Mouse (Mus musculus): ENCODE results near the gene Dock10. TPM values are rescaled to one million over a fixed set of nuclear protein-coding genes. Genes with fewer than 3 reads are reported as not detected.

Dock10 gene
- polyA plus RNA-seq, 1 experiment: 0.04 TPM

- Histone ChIP-seq H3K79me2 (ENCODE audit: control insufficient read depth, insufficient read depth) (no peaks in the 10 kb centered on the region), H3K36me3 (ENCODE audit: control insufficient read depth, insufficient read depth) (no peaks in the 10 kb centered on the region), H3K27me3 (ENCODE audit: control insufficient read depth, insufficient read depth, insufficient read length) (no peaks in the 10 kb centered on the region), H3K4me2 (ENCODE audit: low read depth) (no peak overlapping the region), H3K4me3 (no peak overlapping the region), H3ac (ENCODE audit: control insufficient read depth, insufficient read length) (no peak overlapping the region)
- TF ChIP-seq MYOG (IDR thresholded peaks at IDR 0.05; ENCODE audit: control insufficient read depth in 1 of 3, insufficient read depth in 1 of 3, insufficient read length in 2 of 3, low read depth in 2 of 3): no peak
- TF ChIP-seq POLR2A (IDR thresholded peaks at IDR 0.05; ENCODE audit: insufficient read length, low read depth): no peak
- no peak for TF ChIP-seq REST (IDR thresholded peaks at IDR 0.05; ENCODE audit: insufficient read depth, insufficient read length)
- no peak for TF ChIP-seq TCF12 (IDR thresholded peaks at IDR 0.05; ENCODE audit: insufficient read depth, poor library complexity, severe bottlenecking)
- no peak for TF ChIP-seq USF1 (IDR thresholded peaks at IDR 0.05; ENCODE audit: low read depth)
- TF ChIP-seq CEBPB (IDR thresholded peaks at IDR 0.05; ENCODE audit: insufficient read depth, poor library complexity, severe bottlenecking): no peak
- TF ChIP-seq TCF3 (IDR thresholded peaks at IDR 0.05; ENCODE audit: insufficient read length, low read depth): no peak
- TF ChIP-seq MAX (IDR thresholded peaks at IDR 0.05; ENCODE audit: low read depth): no peak
- TF ChIP-seq E2F4 (IDR thresholded peaks at IDR 0.05; ENCODE audit: insufficient read depth): no peak
- TF ChIP-seq MYOD1 (IDR thresholded peaks at IDR 0.05; ENCODE audit: control insufficient read depth in 1 of 3, insufficient read length in 2 of 3, low read depth in 2 of 3): no peak
- TF ChIP-seq SRF (IDR thresholded peaks at IDR 0.05; ENCODE audit: control insufficient read depth, insufficient read length, low read depth): no peak
Measured at GRCm38 (mm10) chr1:80703279-80703678, 55.0 kb downstream of the Dock10 start.

DNA sequence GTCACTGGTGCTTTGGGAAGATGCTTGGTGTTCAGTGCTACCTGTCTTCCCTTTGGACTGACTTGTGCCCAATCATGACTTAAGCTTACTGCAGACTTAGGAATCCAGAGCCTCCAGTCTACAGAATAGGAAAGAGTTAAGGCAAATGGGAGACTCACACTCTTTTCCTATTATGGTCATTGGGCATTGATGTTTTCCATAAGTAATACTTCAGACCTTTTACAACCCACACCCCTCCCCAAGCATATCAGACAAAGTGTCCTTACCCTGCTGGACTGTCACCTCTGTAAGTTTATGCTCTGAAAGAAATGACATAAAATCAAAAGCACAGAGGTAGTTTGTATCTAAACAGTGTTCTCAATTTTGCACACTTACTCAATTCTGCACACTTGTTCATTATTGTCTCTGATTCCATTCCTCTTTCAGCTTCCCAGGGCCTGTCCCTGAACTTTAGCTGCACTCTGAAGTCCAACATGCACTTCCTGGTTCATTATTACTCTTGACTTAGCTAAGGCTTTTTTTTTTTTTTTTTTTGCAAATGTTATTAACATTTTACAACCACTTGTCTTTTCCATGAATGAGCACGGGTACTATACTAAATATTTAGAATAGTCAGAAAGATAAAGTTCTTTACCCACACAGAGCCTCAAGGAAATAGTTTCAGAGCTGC is 82.2 kb downstream of the Dock10 start:
- no peak overlapping the region for H3ac ChIP-seq (ENCODE audit: control insufficient read depth, insufficient read length)
- TF ChIP-seq MAX (IDR thresholded peaks at IDR 0.05; ENCODE audit: low read depth) (no peak), MYOD1 (IDR thresholded peaks at IDR 0.05; ENCODE audit: control insufficient read depth in 1 of 3, insufficient read length in 2 of 3, low read depth in 2 of 3) (no peak), USF1 (IDR thresholded peaks at IDR 0.05; ENCODE audit: low read depth) (no peak), MYOG (IDR thresholded peaks at IDR 0.05; ENCODE audit: control insufficient read depth in 1 of 3, insufficient read depth in 1 of 3, insufficient read length in 2 of 3, low read depth in 2 of 3) (no peak), POLR2AphosphoS2 (IDR thresholded peaks at IDR 0.05; ENCODE audit: insufficient read length, low read depth) (no peak), REST (IDR thresholded peaks at IDR 0.05; ENCODE audit: insufficient read depth, insufficient read length) (no peak), TCF12 (IDR thresholded peaks at IDR 0.05; ENCODE audit: insufficient read depth, poor library complexity, severe bottlenecking) (no peak), CEBPB (IDR thresholded peaks at IDR 0.05; ENCODE audit: insufficient read depth, poor library complexity, severe bottlenecking) (no peak)
- H3K36me3 ChIP-seq (ENCODE audit: control insufficient read depth, insufficient read depth): no peaks in the 10 kb centered on the region
- H3K4me2 ChIP-seq (ENCODE audit: low read depth): no peak overlapping the region
- H3K79me2 ChIP-seq (ENCODE audit: control insufficient read depth, insufficient read depth): no peaks in the 10 kb centered on the region
- no peak overlapping the region for H3K4me3 ChIP-seq
- no peaks in the 10 kb centered on the region for H3K27me3 ChIP-seq (ENCODE audit: control insufficient read depth, insufficient read depth, insufficient read length)

DNA sequence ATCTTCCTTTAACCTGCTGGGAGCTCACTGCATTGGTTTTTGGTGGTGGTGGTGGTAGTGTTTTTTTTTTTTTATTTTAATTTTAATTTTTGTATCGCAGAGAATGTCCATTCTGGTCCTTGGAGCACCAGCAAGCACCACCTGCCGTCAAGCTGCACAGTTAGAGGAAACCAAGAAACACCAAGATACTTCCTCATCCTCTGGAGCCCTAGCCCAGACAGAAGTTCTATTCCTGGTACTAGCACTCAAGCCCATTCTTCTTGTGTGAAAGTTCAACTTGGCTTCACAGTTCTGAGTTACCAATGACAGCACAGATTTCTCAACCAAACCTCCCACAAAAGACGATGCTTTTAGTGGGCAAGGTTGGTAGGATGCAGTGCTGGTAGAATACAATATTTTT is 86.6 kb downstream of the Dock10 start:
- TF ChIP-seq E2F4 (IDR thresholded peaks at IDR 0.05; ENCODE audit: insufficient read depth): no peak
- no peaks in the 10 kb centered on the region for H3K79me2 ChIP-seq (ENCODE audit: control insufficient read depth, insufficient read depth)
- no peak overlapping the region for H3K4me3 ChIP-seq
- no peak overlapping the region for H3K4me2 ChIP-seq (ENCODE audit: low read depth)
- no peaks in the 10 kb centered on the region for H3K36me3 ChIP-seq (ENCODE audit: control insufficient read depth, insufficient read depth)
- H3ac ChIP-seq (ENCODE audit: control insufficient read depth, insufficient read length): no peak overlapping the region
- no peaks in the 10 kb centered on the region for H3K27me3 ChIP-seq (ENCODE audit: control insufficient read depth, insufficient read depth, insufficient read length)

DNA sequence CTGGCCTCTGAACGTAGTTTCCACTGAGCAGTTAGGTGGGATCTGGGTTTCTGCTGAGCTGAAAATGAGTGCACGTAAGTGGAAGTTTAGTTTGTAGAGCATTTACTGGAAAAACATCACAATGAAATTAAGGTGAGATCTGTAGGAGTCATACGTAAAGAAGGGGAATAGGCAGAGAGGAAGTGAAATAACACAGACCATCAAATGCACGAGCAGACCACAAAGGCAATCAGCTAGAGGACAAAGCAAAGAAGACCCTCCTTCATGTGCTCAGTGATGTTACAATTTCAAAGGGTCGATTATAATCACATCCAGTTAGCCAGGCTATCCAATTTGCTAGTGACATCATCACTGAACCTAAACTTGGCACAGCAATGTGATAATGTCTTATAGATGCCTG is 87.3 kb downstream of the Dock10 start:
- no peak overlapping the region for H3K4me2 ChIP-seq (ENCODE audit: low read depth)
- TF ChIP-seq MAX (IDR thresholded peaks at IDR 0.05; ENCODE audit: low read depth) (no peak), POLR2A (IDR thresholded peaks at IDR 0.05; ENCODE audit: insufficient read length, low read depth) (no peak), TCF12 (IDR thresholded peaks at IDR 0.05; ENCODE audit: insufficient read depth, poor library complexity, severe bottlenecking) (no peak), E2F4 (IDR thresholded peaks at IDR 0.05; ENCODE audit: insufficient read depth) (no peak), POLR2AphosphoS2 (IDR thresholded peaks at IDR 0.05; ENCODE audit: insufficient read length, low read depth) (no peak), REST (IDR thresholded peaks at IDR 0.05; ENCODE audit: insufficient read depth, insufficient read length) (no peak), MYOD1 (IDR thresholded peaks at IDR 0.05; ENCODE audit: control insufficient read depth in 1 of 3, insufficient read length in 2 of 3, low read depth in 2 of 3) (no peak), MYOG (IDR thresholded peaks at IDR 0.05; ENCODE audit: control insufficient read depth in 1 of 3, insufficient read depth in 1 of 3, insufficient read length in 2 of 3, low read depth in 2 of 3) (no peak), CEBPB (IDR thresholded peaks at IDR 0.05; ENCODE audit: insufficient read depth, poor library complexity, severe bottlenecking) (no peak), TCF3 (IDR thresholded peaks at IDR 0.05; ENCODE audit: insufficient read length, low read depth) (no peak), SRF (IDR thresholded peaks at IDR 0.05; ENCODE audit: control insufficient read depth, insufficient read length, low read depth) (no peak), USF1 (IDR thresholded peaks at IDR 0.05; ENCODE audit: low read depth) (no peak)

GRCm38 (mm10) chr1:80670387-80670786 is 87.9 kb downstream of the Dock10 start:
- no peaks in the 10 kb centered on the region for H3K27me3 ChIP-seq (ENCODE audit: control insufficient read depth, insufficient read depth, insufficient read length)
- H3K4me3 ChIP-seq: no peak overlapping the region

More for the DNA sequence above, 87.3 kb downstream of the Dock10 start:
- no peak overlapping the region for H3ac ChIP-seq (ENCODE audit: control insufficient read depth, insufficient read length)
- no peaks in the 10 kb centered on the region for H3K27me3 ChIP-seq (ENCODE audit: control insufficient read depth, insufficient read depth, insufficient read length)
- no peaks in the 10 kb centered on the region for H3K79me2 ChIP-seq (ENCODE audit: control insufficient read depth, insufficient read depth)
- H3K36me3 ChIP-seq (ENCODE audit: control insufficient read depth, insufficient read depth): no peaks in the 10 kb centered on the region
- no peak overlapping the region for H3K4me3 ChIP-seq

More at GRCm38 (mm10) chr1:80670387-80670786, 87.9 kb downstream of the Dock10 start:
- Histone ChIP-seq H3K36me3 (ENCODE audit: control insufficient read depth, insufficient read depth) (no peaks in the 10 kb centered on the region), H3ac (ENCODE audit: control insufficient read depth, insufficient read length) (no peak overlapping the region), H3K79me2 (ENCODE audit: control insufficient read depth, insufficient read depth) (no peaks in the 10 kb centered on the region), H3K4me2 (ENCODE audit: low read depth) (no peak overlapping the region)
- TF ChIP-seq MYOG (IDR thresholded peaks at IDR 0.05; ENCODE audit: control insufficient read depth in 1 of 3, insufficient read depth in 1 of 3, insufficient read length in 2 of 3, low read depth in 2 of 3) (no peak), USF1 (IDR thresholded peaks at IDR 0.05; ENCODE audit: low read depth) (no peak), TCF3 (IDR thresholded peaks at IDR 0.05; ENCODE audit: insufficient read length, low read depth) (no peak), REST (IDR thresholded peaks at IDR 0.05; ENCODE audit: insufficient read depth, insufficient read length) (no peak), POLR2A (IDR thresholded peaks at IDR 0.05; ENCODE audit: insufficient read length, low read depth) (no peak), POLR2AphosphoS2 (IDR thresholded peaks at IDR 0.05; ENCODE audit: insufficient read length, low read depth) (no peak), MAX (IDR thresholded peaks at IDR 0.05; ENCODE audit: low read depth) (no peak), E2F4 (IDR thresholded peaks at IDR 0.05; ENCODE audit: insufficient read depth) (no peak), SRF (IDR thresholded peaks at IDR 0.05; ENCODE audit: control insufficient read depth, insufficient read length, low read depth) (no peak), MYOD1 (IDR thresholded peaks at IDR 0.05; ENCODE audit: control insufficient read depth in 1 of 3, insufficient read length in 2 of 3, low read depth in 2 of 3) (no peak), CEBPB (IDR thresholded peaks at IDR 0.05; ENCODE audit: insufficient read depth, poor library complexity, severe bottlenecking) (no peak)
